Mouse (Mus musculus) cerebellum, postnatal 36 days (tissue): ENCODE measurements around the gene Ubash3a.

Experiments used
- DNase-seq, 2 experiments: peaks; one replicate each; pipeline ENCODE4 v3.0.0; 2021 to 2022; ENCODE audit warnings: mixed read lengths in 2 of 2

Gene Ubash3a

GRCm38 (mm10) chr17:31216068-31216955 is 8.6 kb downstream of the Ubash3a start:
- DNase-seq, result peak; percentile 19 to 40

- DNase-seq, result no peak
Measured at GRCm38 (mm10) chr17:31222810-31223310, 15.2 kb downstream of the Ubash3a start.

- DNase-seq, result no peak
Measured at GRCm38 (mm10) chr17:31223835-31224234, 16.2 kb downstream of the Ubash3a start.

GRCm38 (mm10) chr17:31224591-31224990 is 16.9 kb downstream of the Ubash3a start:
- no peak for DNase-seq

GRCm38 (mm10) chr17:31226368-31226767 is 18.7 kb downstream of the Ubash3a start:
- no peak for DNase-seq

GRCm38 (mm10) chr17:31226931-31227330 is 19.3 kb downstream of the Ubash3a start:
- no peak for DNase-seq

- DNase-seq, result no peak
Measured at GRCm38 (mm10) chr17:31231780-31232179, 24.1 kb downstream of the Ubash3a start.

GRCm38 (mm10) chr17:31232251-31233010 is 24.8 kb downstream of the Ubash3a start:
- DNase-seq, result no peak

- DNase-seq, result no peak
Measured at GRCm38 (mm10) chr17:31235915-31236314, 28.2 kb downstream of the Ubash3a start.

- DNase-seq, result no peak
Measured at GRCm38 (mm10) chr17:31238234-31239020, 30.8 kb downstream of the Ubash3a start.

- no peak for DNase-seq
Measured at GRCm38 (mm10) chr17:31241156-31241555, 33.5 kb downstream of the Ubash3a start.

GRCm38 (mm10) chr17:31242764-31243163 is 35.1 kb downstream of the Ubash3a start:
- DNase-seq, result peak in 1 of 2 experiments; percentile 16

- no peak for DNase-seq
Measured at GRCm38 (mm10) chr17:31245321-31245720, 37.6 kb downstream of the Ubash3a start.

- no peak for DNase-seq
Measured at GRCm38 (mm10) chr17:31247144-31247543, 39.5 kb downstream of the Ubash3a start.

GRCm38 (mm10) chr17:31253951-31254350 is 46.3 kb downstream of the Ubash3a start:
- DNase-seq, result no peak

- DNase-seq, result peak; percentile 91 to 96
Measured at GRCm38 (mm10) chr17:31254463-31254931, 46.8 kb downstream of the Ubash3a start.

- DNase-seq, result no peak
Measured at GRCm38 (mm10) chr17:31257149-31257548, 49.5 kb downstream of the Ubash3a start.

GRCm38 (mm10) chr17:31257898-31258297 is 50.2 kb downstream of the Ubash3a start:
- no peak for DNase-seq

GRCm38 (mm10) chr17:31258310-31258865 is 50.7 kb downstream of the Ubash3a start:
- no peak for DNase-seq

- DNase-seq, result no peak
Measured at GRCm38 (mm10) chr17:31259145-31259544, 51.5 kb downstream of the Ubash3a start.

- DNase-seq, result no peak
Measured at GRCm38 (mm10) chr17:31259825-31260224, 52.2 kb downstream of the Ubash3a start.

GRCm38 (mm10) chr17:31260430-31260829 is 52.8 kb downstream of the Ubash3a start:
- DNase-seq, result peak in 1 of 2 experiments; percentile 29
